Mouse (Mus musculus) small intestine, adult 2 months (tissue): ENCODE measurements at regions not wholly inside any gene's neighbourhood (a gene's known extent, or its start where the extent isn't known, plus 50 kb on each side); places are given as distances from the start of the nearest gene placed in this dataset.

Experiments used
- H3K27ac ChIP-seq: fragments of 200-500 bp; 2 replicates; pipeline ENCODE4 v1.5.1; 2012; ENCODE audit warnings: low read depth, low read length, control low read depth, inconsistent platforms; ENCODE audit not compliant: insufficient read depth
- H3K27me3 ChIP-seq: fragments of 200-500 bp; 2 replicates; pipeline ENCODE4 v1.6.1; 2012; ENCODE audit warnings: mild to moderate bottlenecking, moderate library complexity, low read length, inconsistent platforms; ENCODE audit not compliant: control insufficient read depth, insufficient read depth
- H3K36me3 ChIP-seq: fragments of 200-500 bp; 2 replicates; pipeline ENCODE4 v1.6.1; 2012; ENCODE audit warnings: mild to moderate bottlenecking, low read length, control low read depth, inconsistent platforms; ENCODE audit not compliant: control insufficient read depth, insufficient read depth
- H3K4me1 ChIP-seq: fragments of 200-500 bp; 2 replicates; pipeline ENCODE4 v1.6.1; 2012; ENCODE audit warnings: low read length, inconsistent platforms, mixed read lengths; ENCODE audit not compliant: control insufficient read depth, insufficient read depth, insufficient read length
- H3K4me3 ChIP-seq: fragments of 200-500 bp; 2 replicates; pipeline ENCODE4 v1.5.1; 2012; ENCODE audit warnings: low read depth, mild to moderate bottlenecking, control low read depth, inconsistent platforms, low read length, moderate library complexity
- CTCF ChIP-seq: fragments of 200-500 bp; IDR thresholded peaks from 2 replicates; pipeline ENCODE4 v1.5.1; 2012; ENCODE audit warnings: low read depth, mild to moderate bottlenecking, control low read depth, inconsistent platforms, low read length, moderate library complexity, mixed read lengths; ENCODE audit not compliant: insufficient replicate concordance, insufficient read length; ENCODE audit errors: extremely low read depth
- POLR2A ChIP-seq: fragments of 200-500 bp; IDR thresholded peaks from 2 replicates; pipeline ENCODE4 v1.6.1; 2012; ENCODE audit warnings: low read depth, mild to moderate bottlenecking, control low read depth, inconsistent platforms, low read length, moderate library complexity
- WGBS: fragments of 180-500 bp; shearing (Covaris S2); methylation state at CpG from one replicate; pipeline ENCODE4 v1.1.7; 2018; 5-methylcytosine and 5-hydroxymethylcytosine counted together

DNA sequence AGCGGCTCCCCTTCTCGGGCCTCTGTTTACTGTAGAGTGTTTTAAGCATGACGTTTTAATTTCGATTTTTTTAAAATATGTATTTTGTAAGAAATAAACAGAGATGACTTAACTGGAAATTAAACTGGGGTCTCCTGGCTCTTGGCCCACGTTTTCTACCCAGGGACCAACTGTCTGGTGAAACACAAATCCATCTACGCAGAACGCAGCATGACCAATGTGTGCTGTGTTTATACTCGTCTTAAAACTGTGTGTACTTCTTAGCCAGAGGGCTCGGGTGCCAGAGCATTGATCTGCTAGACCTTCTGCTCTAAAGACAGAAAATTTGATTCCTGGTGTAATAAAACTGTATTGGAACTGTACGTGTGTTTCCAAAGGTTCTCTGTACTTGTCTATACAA is 172.8 kb upstream of the 2610301B20Rik start:
- Histone ChIP-seq H3K27me3 (no peaks in the 10 kb centered on the region; the same call in 1 of the 2 replicates), H3K4me3 (no peak overlapping the region), H3K4me1 (no peaks in the 10 kb centered on the region), H3K27ac (no peak overlapping the region), H3K36me3 (no peaks in the 10 kb centered on the region)
- 68% methylated on average over 10 of the region's 10 CpGs for WGBS
- no peak for TF ChIP-seq CTCF
- no peak for TF ChIP-seq POLR2A

DNA sequence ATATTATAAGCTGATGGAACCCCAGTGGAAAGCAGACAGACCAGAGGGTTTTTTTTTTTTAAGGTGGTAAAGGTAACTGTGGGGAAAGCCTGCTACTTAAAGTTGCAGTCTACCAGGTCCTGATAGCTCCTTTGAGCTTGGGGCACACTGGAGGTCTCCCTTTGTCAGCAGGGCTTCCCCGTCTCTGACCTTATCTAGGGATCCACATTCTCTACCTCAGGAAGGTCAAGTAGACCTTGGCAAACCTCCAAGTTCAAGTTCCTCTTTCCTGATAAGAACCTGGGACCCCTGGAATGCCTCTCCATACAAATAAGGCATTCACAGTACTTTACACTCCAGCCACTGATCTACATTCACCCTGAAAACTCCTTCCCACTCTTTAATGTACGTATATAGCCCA is 171.1 kb upstream of the 2610301B20Rik start:
- no peaks in the 10 kb centered on the region for H3K4me1 ChIP-seq
- no peaks in the 10 kb centered on the region for H3K36me3 ChIP-seq
- no peak overlapping the region for H3K27ac ChIP-seq
- no peak for TF ChIP-seq POLR2A
- no peak for TF ChIP-seq CTCF
- no peak overlapping the region for H3K4me3 ChIP-seq
- H3K27me3 ChIP-seq: no peaks in the 10 kb centered on the region; the same call in 1 of the 2 replicates
- 49% methylated on average over 2 of the region's 2 CpGs for WGBS

DNA sequence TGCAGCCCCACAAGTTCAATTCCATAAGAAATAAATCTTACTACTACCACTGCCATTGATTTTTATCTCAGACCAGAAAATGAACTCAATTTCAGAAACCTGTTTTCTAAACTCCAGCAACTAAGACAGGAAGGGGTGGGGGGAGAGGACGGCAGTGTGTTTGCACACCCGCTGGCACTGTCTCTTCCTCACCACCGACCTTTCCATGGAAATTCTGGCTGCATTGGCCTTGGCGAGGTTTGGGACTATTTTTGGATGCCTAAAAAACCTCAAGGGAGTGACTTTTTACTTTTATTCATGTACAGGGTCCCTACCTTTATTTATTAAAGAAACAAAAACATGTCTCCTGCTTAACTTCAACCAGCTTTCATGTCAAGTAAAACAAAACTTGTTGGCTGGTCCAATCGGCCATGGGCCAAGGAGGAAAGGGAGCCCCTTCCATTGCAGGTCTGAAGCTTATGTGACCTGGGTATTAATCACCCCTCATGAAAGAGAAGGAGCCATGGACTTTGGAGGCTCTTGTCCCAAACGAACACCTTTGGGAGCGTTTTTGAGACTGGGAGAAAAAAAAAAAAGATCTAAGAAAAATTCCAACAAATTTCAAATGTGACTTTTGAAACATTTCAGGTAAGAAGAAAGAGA is 167.2 kb upstream of the 2610301B20Rik start:
- no peaks in the 10 kb centered on the region for H3K27me3 ChIP-seq
- no peak overlapping the region for H3K27ac ChIP-seq
- no peaks in the 10 kb centered on the region for H3K36me3 ChIP-seq
- H3K4me1 ChIP-seq: no peaks in the 10 kb centered on the region
- H3K4me3 ChIP-seq: no peak overlapping the region
- 66% methylated on average over 7 of the region's 7 CpGs for WGBS
- no peak for TF ChIP-seq CTCF
- no peak for TF ChIP-seq POLR2A

DNA sequence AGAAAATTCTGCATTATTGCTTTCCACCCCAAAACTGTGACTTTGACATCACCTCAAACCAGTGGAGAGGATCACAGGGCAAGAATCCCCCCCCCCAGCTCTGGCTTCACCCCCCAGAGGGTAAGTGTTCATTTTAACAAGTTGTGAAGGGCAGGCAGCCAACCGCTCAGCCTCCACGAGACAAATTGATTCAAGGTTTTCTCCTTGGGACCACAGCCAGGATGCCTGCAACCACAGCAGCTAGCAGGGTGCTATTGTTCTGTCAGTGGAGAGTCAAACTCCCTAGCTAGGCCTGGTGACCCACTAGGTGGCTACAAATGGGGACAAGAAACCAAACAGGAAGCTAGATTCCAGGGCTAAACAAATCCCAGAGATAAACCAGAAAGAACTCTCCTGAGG is 166.6 kb upstream of the 2610301B20Rik start:
- H3K4me1 ChIP-seq: no peaks in the 10 kb centered on the region
- TF ChIP-seq CTCF (no peak), POLR2A (no peak)
- no peak overlapping the region for H3K27ac ChIP-seq
- no peak overlapping the region for H3K4me3 ChIP-seq
- no peaks in the 10 kb centered on the region for H3K27me3 ChIP-seq
- WGBS: 46% methylated on average over 2 of the region's 2 CpGs
- no peaks in the 10 kb centered on the region for H3K36me3 ChIP-seq

DNA sequence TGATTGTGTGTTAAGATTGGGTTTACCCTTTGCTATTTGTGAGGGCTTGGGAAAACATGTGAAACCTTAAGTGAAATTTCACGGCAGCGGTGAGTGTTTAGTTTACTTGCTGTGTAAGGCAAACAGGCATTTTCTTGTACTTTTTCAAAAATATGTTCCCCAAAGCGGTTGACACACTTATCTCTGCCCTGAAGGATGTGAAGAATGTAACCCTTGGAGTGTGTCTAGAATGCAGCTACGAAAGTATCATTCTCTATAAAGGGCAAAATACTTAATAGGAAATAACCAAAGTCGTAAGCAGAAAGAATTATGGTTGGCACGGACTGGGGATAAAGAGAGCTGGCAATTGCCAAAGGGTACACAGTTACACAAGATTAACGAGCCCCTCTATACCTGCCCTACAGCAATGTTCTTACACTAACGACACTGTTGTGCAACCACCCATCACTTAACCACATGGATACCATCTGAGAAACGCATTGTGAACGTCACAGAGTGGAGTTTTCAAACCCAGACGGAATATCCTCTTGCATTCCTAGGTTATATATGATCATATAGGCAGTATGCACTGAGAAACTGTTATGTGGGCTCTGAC is 162.3 kb upstream of the 2610301B20Rik start:
- no peak overlapping the region for H3K27ac ChIP-seq
- no peak overlapping the region for H3K4me3 ChIP-seq
- H3K36me3 ChIP-seq: no peaks in the 10 kb centered on the region
- TF ChIP-seq POLR2A (no peak), CTCF (no peak)
- H3K27me3 ChIP-seq: no peaks in the 10 kb centered on the region
- WGBS: 78% methylated on average over 11 of the region's 11 CpGs
- no peaks in the 10 kb centered on the region for H3K4me1 ChIP-seq

DNA sequence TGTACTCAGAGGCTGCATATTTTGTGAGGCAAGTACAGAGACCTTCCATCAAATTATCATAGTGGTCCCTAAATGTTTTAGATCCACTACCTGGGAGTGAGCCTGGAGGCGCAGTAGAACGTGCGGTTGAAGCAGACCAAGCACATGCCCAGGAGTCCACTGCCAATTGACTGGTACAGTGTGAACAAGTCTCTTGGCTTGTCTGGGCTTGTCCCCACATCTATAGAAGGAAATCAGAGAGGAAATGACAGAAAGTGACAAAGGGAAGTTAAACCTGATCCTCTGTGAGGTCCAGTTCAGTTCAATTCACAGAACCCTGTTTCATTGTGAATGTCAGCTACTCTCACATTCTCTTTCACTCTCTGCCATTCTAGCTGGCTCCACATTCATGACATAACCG is 151.0 kb upstream of the 2610301B20Rik start:
- 85% methylated on average over 4 of the region's 4 CpGs for WGBS

DNA sequence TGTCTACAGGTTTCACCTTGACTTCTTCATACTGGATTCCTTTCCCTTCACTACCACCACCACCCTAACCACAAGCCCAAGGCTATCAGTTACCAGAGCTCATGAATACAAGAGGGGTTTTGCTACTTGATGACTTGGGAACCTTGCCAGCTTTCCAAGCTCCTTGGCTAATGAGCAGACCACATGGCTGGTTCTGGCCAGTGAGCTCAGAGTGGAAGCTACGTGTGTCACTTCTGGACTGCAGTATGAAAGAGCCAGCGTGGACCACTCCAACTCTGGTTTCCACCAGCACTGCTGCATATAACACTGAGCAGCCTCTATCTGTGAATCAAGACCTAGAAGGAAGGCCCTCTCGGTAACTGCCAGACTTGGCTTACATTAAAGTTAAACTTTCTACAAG is 146.4 kb upstream of the 2610301B20Rik start:
- Histone ChIP-seq H3K27me3 (no peaks in the 10 kb centered on the region), H3K4me3 (no peak overlapping the region), H3K27ac (no peak overlapping the region), H3K36me3 (no peaks in the 10 kb centered on the region), H3K4me1 (no peaks in the 10 kb centered on the region)
- WGBS: 79% methylated on average over 3 of the region's 3 CpGs
- TF ChIP-seq POLR2A: no peak
- TF ChIP-seq CTCF: no peak

More for the DNA sequence above, 151.0 kb upstream of the 2610301B20Rik start:
- H3K36me3 ChIP-seq: no peaks in the 10 kb centered on the region
- no peak for TF ChIP-seq POLR2A
- no peak overlapping the region for H3K4me3 ChIP-seq
- no peak overlapping the region for H3K27ac ChIP-seq
- no peaks in the 10 kb centered on the region for H3K27me3 ChIP-seq
- H3K4me1 ChIP-seq: no peaks in the 10 kb centered on the region
